Mouse (Mus musculus) midbrain, postnatal 0 days (tissue): Measurements from ENCODE around the gene Hist1h2bn. TPM values are rescaled to one million over a fixed set of nuclear protein-coding genes. Genes with fewer than 3 reads are reported as not detected.
"Not testable (repeated sequence)": the region's sequence is repeated elsewhere in the genome, so short reads cannot be mapped to it uniquely, and the experiment has no call there.

ENCODE experiments used
- ATAC-seq: fragments of 200-750 bp; cut with Nextera tagmentation; 2 replicates; pipeline ENCODE4 v1.8.0; 2017; ENCODE audit warnings: moderate number of reproducible peaks, mild to moderate bottlenecking, moderate TSS enrichment, moderate library complexity; ENCODE audit not compliant: low FRiP score
- DNase-seq: peaks from one replicate; pipeline ENCODE4 v3.0.0-alpha.2; 2015; ENCODE audit warnings: low spot score
- H3K27ac ChIP-seq: fragments of 300-500 bp; sonication (generic); 2 replicates; pipeline ENCODE4 v1.5.1; 2014; ENCODE audit warnings: low read depth, mild to moderate bottlenecking, low read length, mixed read lengths
- H3K27me3 ChIP-seq: fragments of 300-500 bp; sonication (generic); 2 replicates; pipeline ENCODE4 v1.6.1; 2014; ENCODE audit warnings: low read length, control low read depth, mixed read lengths; ENCODE audit not compliant: insufficient read depth
- H3K36me3 ChIP-seq: fragments of 300-500 bp; sonication (generic); 2 replicates; pipeline ENCODE4 v1.6.1; 2014; ENCODE audit warnings: low read length, control low read depth, mixed read lengths; ENCODE audit not compliant: insufficient read depth
- H3K4me1 ChIP-seq: fragments of 300-500 bp; sonication (generic); 2 replicates; pipeline ENCODE4 v1.6.1; 2014; ENCODE audit warnings: mild to moderate bottlenecking, control low read depth, antibody characterized with exemption, low read length, mixed read lengths; ENCODE audit not compliant: insufficient read depth
- H3K4me2 ChIP-seq: fragments of 300-500 bp; sonication (generic); 2 replicates; pipeline ENCODE4 v1.6.1; 2014; ENCODE audit warnings: low read depth, mild to moderate bottlenecking, low read length, mixed read lengths; ENCODE audit not compliant: poor library complexity, severe bottlenecking
- H3K4me3 ChIP-seq: fragments of 300-500 bp; sonication (generic); 2 replicates; pipeline ENCODE4 v1.5.1; 2014; ENCODE audit warnings: low read depth, mild to moderate bottlenecking, low read length, moderate library complexity
- H3K9ac ChIP-seq: fragments of 300-500 bp; sonication (generic); replicated peaks from 2 replicates; pipeline ENCODE4 v1.6.1; 2014; ENCODE audit warnings: mild to moderate bottlenecking, low read length, moderate library complexity, mixed read lengths; ENCODE audit not compliant: poor library complexity, severe bottlenecking
- H3K9me3 ChIP-seq: fragments of 300-500 bp; sonication (generic); 2 replicates; pipeline ENCODE4 v1.6.1; 2016; ENCODE audit warnings: low read length, control low read depth
- CTCF ChIP-seq: IDR thresholded peaks from 2 replicates; pipeline ENCODE4 v1.5.1; 2016; ENCODE audit warnings: antibody characterized with exemption, mild to moderate bottlenecking
- WGBS: fragments of 180-500 bp; shearing (Covaris S2); extraction: QIAGEN DNeasy Blood & Tissue Kit; methylation state at CpG from one replicate; pipeline ENCODE4 v1.1.7; 2014; 5-methylcytosine and 5-hydroxymethylcytosine counted together
- polyA plus RNA-seq: library from polyadenylated mRNA; unstranded; fragments of >200 nt; fragmentation: Nextera tagmentation; extraction: Ambion mirVana; gene quantifications from 2 replicates; pipeline ENCODE4 v1.2.1, GENCODE M21; 2015
- total RNA-seq: library from RNA; depleted of rRNA; stranded (reverse); fragments of >200 nt; gene quantifications from 2 replicates; pipeline ENCODE4 v1.2.3, GENCODE M21; 2014

Hist1h2bn gene
- total and polyA plus RNA-seq, 2 experiments from 2014 or later, result 326 TPM; not detected in 1

DNA sequence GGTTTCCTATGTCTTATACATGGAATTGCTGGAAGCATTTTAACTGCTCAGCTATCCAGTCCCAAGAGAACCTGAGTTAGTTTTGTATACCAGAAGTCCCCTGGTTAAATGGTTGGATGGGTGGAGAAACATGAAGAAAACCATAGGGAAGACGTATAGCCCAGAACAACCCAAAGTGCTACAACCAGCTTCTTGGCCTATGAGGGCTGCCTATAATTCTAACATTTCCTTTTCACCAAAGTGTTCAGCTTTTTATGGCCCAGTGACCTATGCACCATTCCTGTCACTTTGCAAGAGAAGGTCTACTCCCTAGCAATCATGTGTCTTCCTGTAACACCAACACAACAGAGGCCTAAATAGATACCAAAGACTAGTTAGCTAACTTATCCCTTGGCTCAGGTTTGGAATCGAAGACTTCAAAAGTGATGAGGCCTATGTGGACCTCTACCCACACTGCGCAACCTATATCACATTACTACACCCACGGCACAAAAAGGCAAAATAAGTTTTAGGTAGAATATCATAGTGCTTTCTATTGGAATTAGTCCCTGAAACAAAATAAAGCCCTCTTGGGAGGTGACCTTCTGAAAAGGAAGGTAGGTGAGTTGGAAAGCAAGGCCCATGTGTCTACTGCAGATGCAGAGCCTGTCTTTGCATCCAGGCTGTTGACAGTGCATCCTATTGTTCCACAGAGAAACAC lies 35.4 kb upstream of the Hist1h2bn start:
- WGBS, result 63% methylated on average over 4 of the region's 4 CpGs
- no peaks in the 10 kb centered on the region for H3K9me3 ChIP-seq

DNA sequence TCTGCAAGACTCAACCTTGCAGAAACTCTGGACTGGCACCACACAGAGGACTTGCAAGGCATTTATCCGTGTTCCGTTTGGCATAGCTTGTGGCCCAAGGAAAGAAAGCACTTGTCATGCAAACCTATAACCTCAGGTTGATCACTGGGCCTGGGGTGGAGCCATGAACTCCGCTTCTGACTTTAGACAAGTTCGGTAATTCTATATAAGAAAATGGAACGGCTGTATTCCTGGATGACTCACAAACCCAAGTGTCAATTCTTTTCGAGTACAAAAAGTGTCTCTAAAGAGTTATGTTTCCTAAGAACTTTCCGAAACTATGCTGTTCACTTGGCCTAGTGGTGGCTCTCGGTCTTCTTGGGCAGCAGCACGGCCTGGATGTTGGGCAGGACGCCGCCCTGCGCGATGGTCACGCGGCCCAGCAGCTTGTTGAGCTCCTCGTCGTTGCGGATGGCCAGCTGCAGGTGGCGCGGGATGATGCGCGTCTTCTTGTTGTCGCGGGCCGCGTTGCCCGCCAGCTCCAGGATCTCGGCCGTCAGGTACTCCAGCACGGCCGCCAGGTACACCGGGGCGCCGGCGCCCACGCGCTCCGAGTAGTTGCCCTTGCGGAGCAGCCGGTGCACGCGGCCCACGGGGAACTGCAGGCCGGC lies 32.7 kb upstream of the Hist1h2bn start:
- not testable (repeated sequence) for DNase-seq, H3K9ac ChIP-seq, H3K27ac ChIP-seq, H3K9me3 ChIP-seq, H3K27me3 ChIP-seq, H3K36me3 ChIP-seq, H3K4me1 ChIP-seq
- 0 out of 2 replicates have a peak, but pooled peaks have one; percentile 4 for TF ChIP-seq CTCF
- 1% methylated on average over 15 of the region's 44 CpGs for WGBS
- H3K4me2 ChIP-seq, result peak overlapping the region; percentile 57
- H3K4me3 ChIP-seq, result peak overlapping the region; percentile 39
- 0 out of 2 replicates have a peak, but pooled peaks have one; percentile 2 for ATAC-seq

More for the DNA sequence above, 35.4 kb upstream of the Hist1h2bn start:
- Histone ChIP-seq H3K4me3 (peak overlapping the region; percentile 38), H3K4me1 (peaks cover 2% of the 10 kb centered on the region), H3K9ac (no peak overlapping the region; the same call in 1 of the 2 replicates), H3K27ac (no peak overlapping the region), H3K4me2 (peak overlapping the region; percentile 54), H3K36me3 (no peaks in the 10 kb centered on the region), H3K27me3 (no peaks in the 10 kb centered on the region)
- TF ChIP-seq CTCF, result no peak
- ATAC-seq (no peak), DNase-seq (no peak)

DNA sequence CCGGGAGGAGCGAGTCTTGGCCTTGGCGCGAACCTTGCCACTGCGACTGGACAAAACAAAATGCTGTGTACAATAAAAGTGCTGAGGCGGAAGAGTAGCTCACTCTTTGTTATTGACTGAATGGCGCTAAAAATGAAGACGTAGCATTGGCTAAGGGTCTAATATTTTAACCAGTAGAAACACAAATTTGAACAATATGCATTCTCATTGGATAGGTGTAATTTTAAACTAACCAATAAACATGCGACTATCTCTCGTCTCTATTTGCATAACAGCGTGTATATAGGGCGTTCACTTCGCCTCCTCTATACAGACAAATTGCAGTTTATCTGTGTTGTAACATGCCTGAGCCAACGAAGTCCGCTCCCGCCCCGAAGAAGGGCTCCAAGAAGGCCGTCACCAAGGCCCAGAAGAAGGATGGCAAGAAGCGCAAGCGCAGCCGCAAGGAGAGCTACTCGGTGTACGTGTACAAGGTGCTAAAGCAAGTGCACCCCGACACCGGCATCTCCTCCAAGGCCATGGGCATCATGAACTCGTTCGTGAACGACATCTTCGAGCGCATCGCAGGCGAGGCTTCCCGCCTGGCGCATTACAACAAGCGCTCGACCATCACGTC lies 32.1 kb upstream of the Hist1h2bn start, which contains the start of gene Hist1h2bm:
Hist1h2bm (plus strand) TSS at position 288 of the 616 bp plus-strand sequence.
- Histone ChIP-seq H3K4me2 (peak within 1 kb of the TSS; percentile 57), H3K4me3 (peak within 1 kb of the TSS; percentile 39)
- H3K27ac ChIP-seq, H3K4me1 ChIP-seq, H3K9ac ChIP-seq, H3K36me3 ChIP-seq, H3K27me3 ChIP-seq, H3K9me3 ChIP-seq: not testable (repeated sequence)
- ATAC-seq (peak; percentile 96), DNase-seq (peak; percentile 96)
- under 1% methylated on average over 37 of the region's 37 CpGs for WGBS

DNA sequence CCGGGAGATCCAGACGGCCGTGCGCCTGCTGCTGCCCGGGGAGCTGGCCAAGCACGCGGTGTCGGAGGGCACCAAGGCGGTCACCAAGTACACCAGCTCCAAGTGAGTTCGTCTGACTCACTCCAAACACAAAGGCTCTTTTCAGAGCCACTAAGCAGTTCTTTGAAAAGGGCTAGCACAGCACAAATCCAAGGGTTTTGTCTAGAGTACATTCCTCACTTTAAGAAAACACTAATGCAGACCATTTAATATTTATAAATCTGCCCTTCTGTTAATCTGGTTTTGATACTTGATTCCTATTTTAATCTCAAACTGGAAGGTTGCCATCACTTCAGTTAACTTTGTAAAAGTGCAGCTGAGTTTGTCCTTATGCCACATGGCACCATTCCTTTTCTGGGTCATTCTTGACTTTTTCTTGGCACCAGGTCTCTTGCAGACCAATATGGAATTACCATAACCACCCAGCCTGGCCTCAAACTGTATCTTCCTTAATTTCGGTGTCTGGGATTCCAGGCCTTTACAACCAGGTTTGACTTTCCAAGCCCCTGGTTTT lies 31.5 kb upstream of the Hist1h2bn start:
- peak; percentile 69 for ATAC-seq
- 2% methylated on average over 10 of the region's 11 CpGs for WGBS
- Histone ChIP-seq H3K27ac (no peak overlapping the region), H3K9me3 (no peaks in the 10 kb centered on the region), H3K27me3 (no peaks in the 10 kb centered on the region), H3K36me3 (no peaks in the 10 kb centered on the region), H3K4me1 (no peaks in the 10 kb centered on the region; the same call in 1 of the 2 replicates), H3K9ac (no peak overlapping the region), H3K4me3 (peak overlapping the region; percentile 39), H3K4me2 (peak overlapping the region; percentile 50)
- peak; percentile 51 for DNase-seq
- TF ChIP-seq CTCF, result no peak

DNA sequence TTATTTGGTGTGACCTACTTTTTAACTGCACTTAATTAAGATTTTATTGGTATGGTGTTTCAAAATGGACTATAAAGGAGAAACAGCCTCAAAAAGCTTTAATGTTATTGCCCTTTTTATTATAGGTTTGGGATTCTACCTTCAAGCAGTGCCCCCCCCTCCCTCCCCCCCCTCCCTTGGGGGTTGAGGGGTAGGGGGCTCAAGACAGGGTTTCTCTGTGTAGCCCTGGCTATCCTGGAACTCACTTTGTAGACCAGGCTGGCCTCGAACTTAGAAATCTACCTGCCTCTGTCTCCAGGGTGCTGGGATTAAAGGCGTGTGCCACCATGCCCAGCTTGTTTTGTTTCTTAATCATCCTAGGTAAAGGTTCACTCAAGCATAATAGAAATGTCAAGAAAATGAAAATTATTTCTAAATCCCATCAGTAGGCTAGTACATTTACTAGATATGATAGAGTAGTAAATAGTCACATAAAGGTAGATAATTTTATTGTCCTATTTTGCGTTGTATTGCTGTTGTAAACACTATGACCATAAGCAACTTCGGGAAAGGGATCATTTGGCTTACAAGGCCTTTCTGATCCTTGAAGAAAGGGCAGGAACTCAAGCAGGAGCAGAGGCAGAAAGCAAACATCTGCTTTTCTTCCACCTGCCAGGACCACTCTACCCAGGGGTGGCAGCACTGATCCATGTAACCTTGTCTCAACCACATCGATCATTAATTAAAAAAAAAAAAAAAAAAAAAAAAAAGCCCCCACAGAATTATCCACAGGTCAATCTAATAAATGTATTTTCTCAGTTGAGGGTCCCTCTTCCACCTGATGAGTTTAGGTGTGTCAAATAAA lies 30.7 kb upstream of the Hist1h2bn start:
- no peak for DNase-seq
- Histone ChIP-seq H3K9ac (no peak overlapping the region), H3K4me1 (no peaks in the 10 kb centered on the region; the same call in 1 of the 2 replicates), H3K27me3 (no peaks in the 10 kb centered on the region), H3K4me2 (no peak overlapping the region), H3K36me3 (no peaks in the 10 kb centered on the region), H3K4me3 (no peak overlapping the region), H3K9me3 (no peaks in the 10 kb centered on the region), H3K27ac (no peak overlapping the region)
- 37% methylated on average over 5 of the region's 5 CpGs for WGBS
- peak; percentile 22 for TF ChIP-seq CTCF
- no peak for ATAC-seq
